Mouse (Mus musculus): ENCODE data around the gene Msrb2.

Msrb2 gene

DNA sequence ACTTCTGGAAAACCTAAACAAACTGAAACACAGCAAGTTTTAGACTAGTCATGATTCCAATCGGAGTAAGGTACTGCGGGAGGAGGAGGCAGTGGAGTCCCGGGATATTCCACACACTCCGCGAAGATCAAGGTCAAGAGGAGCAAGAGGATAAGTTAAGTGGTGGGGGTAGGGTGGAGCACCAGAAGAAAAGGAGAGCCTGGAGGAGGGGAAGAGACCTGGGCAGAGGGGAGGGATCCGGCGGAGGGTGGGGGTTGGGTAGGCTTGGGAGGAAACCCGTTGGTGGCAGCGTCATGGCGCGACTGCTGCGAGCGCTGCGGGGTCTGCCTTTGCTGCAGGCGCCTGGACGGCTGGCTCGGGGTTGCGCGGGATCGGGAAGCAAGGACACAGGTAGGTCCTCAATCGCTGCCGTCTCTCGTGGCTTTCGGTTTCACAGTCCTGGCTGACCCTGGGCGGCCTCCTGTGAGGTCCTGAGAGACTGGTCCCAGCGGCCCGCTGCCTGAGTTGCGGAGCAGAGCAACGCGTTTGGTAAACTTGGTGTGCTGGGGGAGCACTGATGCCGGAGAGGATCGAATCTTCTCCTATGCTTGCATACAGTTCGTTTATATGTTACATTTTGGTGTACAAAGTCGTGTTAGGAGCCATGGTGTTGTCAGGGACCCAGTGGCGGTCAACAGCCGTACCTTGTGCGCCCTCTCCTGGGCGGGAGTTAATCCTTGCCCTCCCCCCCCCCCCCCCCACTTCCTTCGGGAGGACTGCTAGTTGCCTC is at the start of gene Msrb2:
TSS of gene Msrb2 (plus strand) at position 51 of the 769 bp plus-strand sequence.
- DNase-seq = peak; percentile 84

DNA sequence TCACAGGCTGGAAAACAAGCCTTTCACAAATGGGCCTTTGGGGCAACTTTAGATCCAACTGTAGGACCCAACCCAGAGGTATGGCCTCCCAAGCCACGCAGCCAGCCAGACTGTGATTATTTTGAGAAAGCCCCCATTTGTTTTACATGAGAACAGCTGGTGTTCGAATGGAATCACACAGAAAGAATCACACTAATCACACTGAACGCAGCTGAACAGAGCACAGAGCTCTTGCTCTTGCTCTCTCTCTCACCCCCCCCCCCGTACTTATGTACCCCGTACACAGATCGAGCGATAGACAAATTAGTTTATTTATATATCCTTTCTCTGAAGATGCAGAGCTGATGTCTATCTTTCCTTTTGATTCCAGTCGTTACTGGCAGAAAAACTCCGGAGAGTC is 48.8 kb upstream of the Msrb2 start:
- DNase-seq = no peak

- no peak for DNase-seq
Observed at GRCm38 (mm10) chr2:19326376-19326775, 44.9 kb upstream of the Msrb2 start.

DNA sequence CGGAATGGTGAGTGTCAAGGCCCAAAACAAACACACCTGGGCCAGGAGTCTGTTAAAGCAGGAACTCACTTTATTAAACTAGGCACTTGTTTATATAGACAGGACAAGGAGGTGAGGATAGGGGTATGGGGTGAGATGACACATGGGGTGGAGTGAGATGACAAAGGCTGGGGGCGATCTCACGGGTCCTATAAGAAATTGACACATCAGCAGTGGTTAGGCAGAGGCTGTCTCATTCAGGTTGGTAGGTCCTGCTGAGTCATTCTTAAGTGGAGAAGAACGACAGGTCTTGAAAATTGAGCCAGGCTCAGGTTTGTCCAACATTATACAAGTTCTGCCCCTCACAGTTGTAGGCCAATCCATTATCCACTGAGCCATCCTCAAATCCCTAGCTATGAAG is 43.4 kb upstream of the Msrb2 start:
- no peak for DNase-seq

GRCm38 (mm10) chr2:19343901-19344635 is 27.2 kb upstream of the Msrb2 start:
- DNase-seq = peak; percentile 64

- DNase-seq = peak; percentile 95
Observed at GRCm38 (mm10) chr2:19344636-19345413, 26.4 kb upstream of the Msrb2 start.

DNA sequence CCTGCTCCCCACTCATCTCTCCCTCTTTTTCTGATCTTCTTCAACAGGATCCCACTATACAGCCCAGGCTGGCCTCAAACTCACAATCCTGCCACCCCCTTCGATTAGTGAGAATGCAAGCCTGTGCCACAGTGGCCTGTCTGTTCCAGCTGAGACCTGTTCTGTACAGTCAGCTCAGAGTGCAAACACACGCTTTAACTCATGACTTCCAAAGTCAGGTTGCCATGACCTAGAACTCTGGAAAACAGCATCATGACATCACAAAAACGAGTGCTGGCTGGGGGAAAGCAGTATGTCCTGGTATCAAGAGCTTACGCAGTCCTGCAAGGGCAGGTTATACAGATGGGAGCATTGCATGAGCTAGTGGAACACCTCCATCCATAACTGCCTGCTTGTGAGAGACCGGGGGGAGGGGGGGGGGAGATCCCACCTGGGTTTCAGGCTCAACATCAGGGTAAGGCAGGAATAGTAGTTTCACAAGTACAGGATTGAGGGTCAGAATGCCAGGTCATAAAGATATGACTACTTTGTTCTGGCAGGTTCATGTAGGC is 25.8 kb upstream of the Msrb2 start:
- no peak for DNase-seq

- no peak for DNase-seq
Observed at GRCm38 (mm10) chr2:19348454-19348853, 22.8 kb upstream of the Msrb2 start.

- DNase-seq = no peak
Observed at GRCm38 (mm10) chr2:19350167-19350566, 21.1 kb upstream of the Msrb2 start.

GRCm38 (mm10) chr2:19351615-19352253 is 19.5 kb upstream of the Msrb2 start:
- peak; percentile 68 for DNase-seq

DNA sequence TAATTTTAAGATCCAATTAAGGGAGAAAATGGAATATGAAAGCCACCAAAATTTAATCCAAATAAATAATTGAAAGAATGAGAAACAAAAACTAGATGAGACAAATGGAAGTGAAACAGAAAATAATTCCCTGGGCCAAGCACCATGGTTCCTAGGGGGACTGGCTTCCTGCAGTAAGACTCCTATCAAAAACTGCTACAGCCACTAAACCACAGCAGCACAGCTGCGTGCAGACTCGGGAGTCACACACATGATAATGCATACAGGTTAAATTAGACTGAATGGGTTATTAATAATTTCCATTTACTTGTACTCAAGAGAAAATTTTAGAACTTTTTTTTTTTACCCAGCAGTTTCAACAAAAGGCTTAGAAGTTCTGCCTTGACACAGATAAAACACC is 18.1 kb upstream of the Msrb2 start:
- no peak for DNase-seq

GRCm38 (mm10) chr2:19362880-19363279 is 8.4 kb upstream of the Msrb2 start:
- DNase-seq = no peak

GRCm38 (mm10) chr2:19366426-19366825 is 4.8 kb upstream of the Msrb2 start:
- DNase-seq = no peak

DNA sequence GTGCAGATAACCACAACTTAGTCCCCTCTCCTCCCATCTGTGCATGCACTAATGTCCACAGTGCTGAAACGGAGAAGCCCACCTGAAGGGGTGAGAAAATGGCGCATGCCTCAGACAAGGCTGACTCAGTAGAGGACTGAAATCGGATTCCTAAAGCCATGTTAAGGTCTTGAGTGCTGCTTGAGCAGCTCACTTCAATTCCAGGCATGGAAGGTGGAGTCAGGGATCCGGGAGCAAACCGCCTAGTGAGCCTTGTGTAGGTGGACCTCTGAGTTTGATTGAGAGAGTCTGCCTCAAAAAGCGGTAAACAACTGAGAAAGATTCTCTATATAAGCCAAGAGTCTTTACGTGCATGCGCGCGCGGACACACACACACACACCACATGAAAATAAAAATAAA is 4.1 kb upstream of the Msrb2 start:
- DNase-seq = peak; percentile 40

- DNase-seq = peak; percentile 15
Observed at GRCm38 (mm10) chr2:19373695-19374094, 2.5 kb downstream of the Msrb2 start.

- no peak for DNase-seq
Observed at GRCm38 (mm10) chr2:19380446-19380950, 9.3 kb downstream of the Msrb2 start.

- no peak for DNase-seq
Observed at GRCm38 (mm10) chr2:19380986-19381385, 9.7 kb downstream of the Msrb2 start.

- DNase-seq = no peak
Observed at GRCm38 (mm10) chr2:19382206-19382605, 11.0 kb downstream of the Msrb2 start.

DNA sequence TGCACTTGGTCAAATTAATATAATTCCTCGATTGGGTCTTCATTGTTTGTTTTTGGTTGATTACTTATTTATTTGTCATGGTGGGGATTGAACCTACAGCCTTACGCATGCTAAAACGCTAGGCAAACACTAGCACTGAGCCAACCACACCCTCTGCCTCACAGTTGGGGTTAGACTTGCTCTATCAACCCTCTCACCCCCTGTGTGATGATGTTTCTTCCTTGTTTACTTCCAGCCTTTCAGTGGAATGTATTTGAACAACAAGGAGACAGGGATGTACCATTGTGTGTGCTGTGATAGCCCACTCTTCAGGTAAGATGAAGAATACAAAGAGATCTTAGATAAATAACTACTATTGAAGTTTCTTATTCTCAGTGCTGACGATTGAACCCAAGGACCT is 11.8 kb downstream of the Msrb2 start:
- no peak for DNase-seq

- no peak for DNase-seq
Observed at GRCm38 (mm10) chr2:19385772-19386171, 14.5 kb downstream of the Msrb2 start.

GRCm38 (mm10) chr2:19388329-19389103 is 17.3 kb downstream of the Msrb2 start:
- peak; percentile 29 for DNase-seq

Data from lung, postnatal 36 days (tissue).